Mouse (Mus musculus) limb, embryonic 12.5 days (tissue): ENCODE data around the gene Mast4. TPM values are rescaled to one million over a fixed set of nuclear protein-coding genes. Genes with fewer than 3 reads are reported as not detected.

Experiments used
- ATAC-seq: fragments of 200-750 bp; cut with Nextera tagmentation; 2 replicates; pipeline ENCODE4 v1.8.0; 2017; ENCODE audit warnings: low read depth, moderate TSS enrichment; ENCODE audit not compliant: insufficient number of reproducible peaks, insufficient read depth, low FRiP score, low TSS enrichment
- H3K27ac ChIP-seq: fragments of 300-500 bp; sonication (generic); 2 replicates; pipeline ENCODE4 v1.5.1; 2016; ENCODE audit warnings: mild to moderate bottlenecking, moderate library complexity
- H3K27me3 ChIP-seq: fragments of 300-500 bp; sonication (generic); 2 replicates; pipeline ENCODE4 v1.6.1; 2016; ENCODE audit warnings: mild to moderate bottlenecking, moderate library complexity
- H3K36me3 ChIP-seq: fragments of 300-500 bp; sonication (generic); 2 replicates; pipeline ENCODE4 v1.6.1; 2016; ENCODE audit warnings: mild to moderate bottlenecking, moderate library complexity
- H3K4me1 ChIP-seq: fragments of 300-500 bp; sonication (generic); replicated peaks from 2 replicates; pipeline ENCODE4 v1.6.1; 2016
- H3K4me2 ChIP-seq: fragments of 300-500 bp; sonication (generic); 2 replicates; pipeline ENCODE4 v1.6.1; 2016; ENCODE audit warnings: mild to moderate bottlenecking, moderate library complexity
- H3K4me3 ChIP-seq: fragments of 300-500 bp; sonication (generic); replicated peaks from 2 replicates; pipeline ENCODE4 v1.5.1; 2016; ENCODE audit warnings: mild to moderate bottlenecking
- H3K9ac ChIP-seq: fragments of 300-500 bp; sonication (generic); replicated peaks from 2 replicates; pipeline ENCODE4 v1.6.1; 2016; ENCODE audit warnings: mild to moderate bottlenecking, moderate library complexity
- H3K9me3 ChIP-seq: fragments of 300-500 bp; sonication (generic); 2 replicates; pipeline ENCODE4 v1.6.1; 2016; ENCODE audit warnings: mild to moderate bottlenecking, moderate library complexity
- WGBS: fragments of 180-500 bp; shearing (Covaris S2); methylation state at CpG from one replicate; pipeline ENCODE4 v1.1.7; 2016; 5-methylcytosine and 5-hydroxymethylcytosine counted together
- polyA plus RNA-seq: library from polyadenylated mRNA; unstranded; fragments of >200 nt; fragmentation: Nextera tagmentation; extraction: Ambion mirVana; gene quantifications from 2 replicates; pipeline ENCODE4 v1.2.1, GENCODE M21; 2016

Gene Mast4
- polyA plus RNA-seq, 1 experiment from 2014 or later = 26.0 TPM

DNA sequence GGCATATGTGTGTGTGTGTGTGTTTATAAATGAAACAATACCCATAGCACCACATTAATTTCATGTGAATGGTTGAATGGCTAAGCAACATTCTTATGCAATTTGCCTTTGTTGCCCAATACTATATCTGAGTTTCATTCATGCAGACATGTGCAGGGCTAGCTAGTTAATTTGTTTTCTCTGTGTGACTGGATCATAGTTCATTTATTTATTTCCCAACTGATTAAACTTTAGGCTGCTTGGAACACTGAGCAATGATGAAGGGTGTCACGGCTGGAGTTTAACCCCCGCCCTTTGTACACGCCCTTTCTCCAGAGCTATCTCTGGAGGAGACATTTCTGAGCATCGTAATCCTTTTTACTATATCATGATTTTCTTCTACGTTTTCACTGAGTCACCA, 481.4 kb downstream of the Mast4 start:
- Histone ChIP-seq H3K27ac (no peak overlapping the region), H3K9ac (no peak overlapping the region), H3K36me3 (0 out of 2 replicates have a peak, but pooled peaks cover 3% of the 10 kb centered on the region), H3K4me2 (no peak overlapping the region), H3K27me3 (no peaks in the 10 kb centered on the region), H3K4me3 (no peak overlapping the region), H3K4me1 (0 out of 2 replicates have a peak, but pooled peaks cover 3% of the 10 kb centered on the region), H3K9me3 (no peaks in the 10 kb centered on the region)
- WGBS = 90% methylated on average over 5 of the region's 5 CpGs
- no peak for ATAC-seq

- Histone ChIP-seq H3K36me3 (0 out of 2 replicates have a peak, but pooled peaks cover 3% of the 10 kb centered on the region), H3K4me2 (no peak overlapping the region), H3K27me3 (no peaks in the 10 kb centered on the region), H3K4me1 (no peaks in the 10 kb centered on the region), H3K27ac (no peak overlapping the region), H3K9ac (no peak overlapping the region), H3K9me3 (no peaks in the 10 kb centered on the region), H3K4me3 (no peak overlapping the region)
- no peak for ATAC-seq
- WGBS = 31% methylated on average over 1 of the region's 1 CpGs
Measured at GRCm38 (mm10) chr13:102851253-102851652, 483.0 kb downstream of the Mast4 start.

DNA sequence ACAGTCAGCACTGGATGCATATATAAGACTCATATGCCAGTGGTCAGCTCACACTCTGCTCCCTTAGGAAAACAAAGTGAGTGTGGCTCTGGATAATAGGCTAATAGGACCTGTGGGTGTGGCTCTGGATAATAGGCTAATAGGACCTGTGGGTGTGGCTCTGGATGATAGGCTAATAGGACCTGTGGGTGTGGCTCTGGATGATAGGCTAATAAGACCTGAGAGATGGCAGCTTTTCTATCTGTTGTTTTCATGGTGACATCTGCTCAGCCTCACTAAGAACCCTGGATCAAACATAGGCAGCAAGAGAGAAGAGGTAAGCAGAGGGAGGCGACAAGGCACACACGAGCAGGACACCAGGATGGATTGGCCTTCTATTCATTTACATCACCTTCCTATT, 483.7 kb downstream of the Mast4 start:
- H3K4me2 ChIP-seq = no peak overlapping the region
- no peak overlapping the region for H3K4me3 ChIP-seq
- no peak overlapping the region for H3K27ac ChIP-seq
- no peaks in the 10 kb centered on the region for H3K27me3 ChIP-seq
- WGBS = 78% methylated on average over 2 of the region's 2 CpGs
- H3K9ac ChIP-seq = no peak overlapping the region
- no peaks in the 10 kb centered on the region for H3K4me1 ChIP-seq
- ATAC-seq = no peak
- H3K9me3 ChIP-seq = no peaks in the 10 kb centered on the region
- 0 out of 2 replicates have a peak, but pooled peaks cover 3% of the 10 kb centered on the region for H3K36me3 ChIP-seq

GRCm38 (mm10) chr13:102849068-102849467, 485.2 kb downstream of the Mast4 start:
- H3K9ac ChIP-seq = no peak overlapping the region
- H3K36me3 ChIP-seq = 0 out of 2 replicates have a peak, but pooled peaks cover 3% of the 10 kb centered on the region
- no peak for ATAC-seq
- no peak overlapping the region for H3K4me3 ChIP-seq
- H3K27ac ChIP-seq = no peak overlapping the region
- H3K4me1 ChIP-seq = no peaks in the 10 kb centered on the region
- no peaks in the 10 kb centered on the region for H3K9me3 ChIP-seq
- no peaks in the 10 kb centered on the region for H3K27me3 ChIP-seq
- H3K4me2 ChIP-seq = no peak overlapping the region
- 62% methylated on average over 3 of the region's 3 CpGs for whole genome bisulfite sequencing

DNA sequence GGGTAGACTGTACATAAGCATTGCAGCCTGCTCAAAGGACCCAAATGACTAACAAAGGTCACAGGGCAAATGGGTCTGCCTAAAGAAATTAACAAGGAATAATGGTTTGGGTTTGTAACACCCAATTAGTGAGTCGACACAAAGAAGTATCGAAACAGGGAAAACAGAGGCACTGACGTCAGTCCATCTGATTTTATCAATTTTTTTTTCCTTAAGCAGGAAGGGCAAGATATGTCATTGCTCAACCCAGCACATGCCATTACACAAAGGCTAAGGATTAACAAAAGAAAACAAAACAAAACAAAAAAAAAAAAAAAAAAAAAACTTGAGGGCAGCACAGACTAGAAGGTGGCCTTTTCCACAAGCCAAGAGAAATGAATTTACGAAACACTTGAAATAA, 487.8 kb downstream of the Mast4 start:
- H3K36me3 ChIP-seq = no peaks in the 10 kb centered on the region
- H3K9me3 ChIP-seq = no peaks in the 10 kb centered on the region
- H3K4me2 ChIP-seq = no peak overlapping the region
- H3K9ac ChIP-seq = no peak overlapping the region
- H3K27me3 ChIP-seq = no peaks in the 10 kb centered on the region
- 67% methylated on average over 4 of the region's 4 CpGs for WGBS
- ATAC-seq = no peak
- H3K4me3 ChIP-seq = no peak overlapping the region
- no peak overlapping the region for H3K27ac ChIP-seq
- H3K4me1 ChIP-seq = peaks cover 9% of the 10 kb centered on the region; the same call in 1 of the 2 replicates

- Histone ChIP-seq H3K4me1 (peaks cover 9% of the 10 kb centered on the region; the same call in 1 of the 2 replicates), H3K4me2 (no peak overlapping the region), H3K9me3 (no peaks in the 10 kb centered on the region), H3K27me3 (no peaks in the 10 kb centered on the region), H3K27ac (no peak overlapping the region), H3K4me3 (no peak overlapping the region), H3K9ac (no peak overlapping the region), H3K36me3 (no peaks in the 10 kb centered on the region)
- 79% methylated on average over 2 of the region's 2 CpGs for WGBS
- no peak for ATAC-seq
Measured at GRCm38 (mm10) chr13:102842715-102843114, 491.6 kb downstream of the Mast4 start.

- Histone ChIP-seq H3K4me3 (no peak overlapping the region), H3K27ac (no peak overlapping the region), H3K9me3 (no peaks in the 10 kb centered on the region), H3K36me3 (no peaks in the 10 kb centered on the region), H3K27me3 (no peaks in the 10 kb centered on the region), H3K4me2 (no peak overlapping the region), H3K4me1 (peaks cover 9% of the 10 kb centered on the region; the same call in 1 of the 2 replicates), H3K9ac (no peak overlapping the region)
- 44% methylated on average over 8 of the region's 8 CpGs for WGBS
- ATAC-seq = no peak
Measured at GRCm38 (mm10) chr13:102842237-102842636, 492.1 kb downstream of the Mast4 start.

GRCm38 (mm10) chr13:102839741-102840482, 494.4 kb downstream of the Mast4 start:
- WGBS = 51% methylated on average over 7 of the region's 7 CpGs
- no peak for ATAC-seq

DNA sequence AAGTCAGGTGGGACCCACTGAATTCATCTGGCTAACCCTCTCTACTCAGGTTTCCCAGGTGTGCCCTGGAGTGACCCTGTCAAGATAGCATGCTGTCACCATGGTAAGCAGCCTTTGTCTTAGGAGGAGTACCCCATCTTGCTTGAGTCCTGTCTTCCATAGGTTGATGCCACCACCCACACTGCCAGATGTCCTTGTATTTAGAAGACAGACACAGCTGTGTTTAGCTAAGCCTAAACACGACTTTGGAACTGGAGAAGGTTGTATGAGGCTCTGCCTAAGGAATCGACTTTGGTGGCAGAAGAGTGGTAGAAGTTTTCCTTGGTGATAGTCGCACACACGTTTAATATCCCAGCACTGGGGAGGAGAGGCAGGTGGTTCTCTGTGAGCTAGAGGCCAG, 496.9 kb downstream of the Mast4 start:
- H3K4me2 ChIP-seq = no peak overlapping the region
- no peaks in the 10 kb centered on the region for H3K36me3 ChIP-seq
- no peak for ATAC-seq
- H3K4me3 ChIP-seq = no peak overlapping the region
- H3K27ac ChIP-seq = no peak overlapping the region
- H3K27me3 ChIP-seq = no peaks in the 10 kb centered on the region
- H3K9ac ChIP-seq = no peak overlapping the region
- H3K9me3 ChIP-seq = no peaks in the 10 kb centered on the region
- WGBS = 74% methylated on average over 4 of the region's 4 CpGs
- peaks cover 8% of the 10 kb centered on the region for H3K4me1 ChIP-seq

More at GRCm38 (mm10) chr13:102839741-102840482, 494.4 kb downstream of the Mast4 start:
- Histone ChIP-seq H3K4me1 (peaks cover 13% of the 10 kb centered on the region), H3K27ac (no peak overlapping the region), H3K27me3 (no peaks in the 10 kb centered on the region), H3K36me3 (no peaks in the 10 kb centered on the region), H3K4me2 (no peak overlapping the region), H3K9me3 (no peaks in the 10 kb centered on the region), H3K4me3 (no peak overlapping the region), H3K9ac (no peak overlapping the region)

GRCm38 (mm10) chr13:102835336-102835735, 499.0 kb downstream of the Mast4 start:
- no peak overlapping the region for H3K27ac ChIP-seq
- WGBS = 39% methylated on average over 8 of the region's 8 CpGs
- ATAC-seq = no peak
- no peaks in the 10 kb centered on the region for H3K27me3 ChIP-seq
- no peak overlapping the region for H3K9ac ChIP-seq
- H3K4me3 ChIP-seq = no peak overlapping the region
- no peaks in the 10 kb centered on the region for H3K36me3 ChIP-seq
- no peak overlapping the region for H3K4me2 ChIP-seq
- H3K9me3 ChIP-seq = no peaks in the 10 kb centered on the region
- peaks cover 4% of the 10 kb centered on the region for H3K4me1 ChIP-seq

DNA sequence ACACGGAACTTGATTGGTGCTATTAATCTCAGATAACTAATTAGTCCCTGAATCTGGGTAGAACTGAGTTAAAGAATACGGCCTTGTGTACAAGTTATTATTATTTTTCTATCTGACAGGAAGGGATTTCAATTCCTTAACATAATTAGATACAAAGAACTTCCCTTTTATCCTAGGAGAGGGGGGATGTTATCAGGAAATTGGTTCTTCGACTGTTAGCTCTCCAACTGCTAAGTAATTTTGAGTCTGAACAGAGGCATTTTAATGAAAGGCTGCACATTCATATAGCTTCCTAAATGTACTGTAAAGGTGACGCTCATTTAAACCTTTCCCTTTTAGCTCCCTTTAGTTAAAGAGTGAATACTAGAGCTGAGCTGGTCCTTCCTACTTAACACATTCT, 516.0 kb downstream of the Mast4 start:
- Histone ChIP-seq H3K9ac (no peak overlapping the region), H3K4me1 (0 out of 2 replicates have a peak, but pooled peaks cover 4% of the 10 kb centered on the region), H3K27ac (no peak overlapping the region), H3K9me3 (no peaks in the 10 kb centered on the region), H3K4me2 (no peak overlapping the region), H3K27me3 (0 out of 2 replicates have a peak, but pooled peaks cover 3% of the 10 kb centered on the region), H3K36me3 (no peaks in the 10 kb centered on the region), H3K4me3 (no peak overlapping the region)
- no peak for ATAC-seq
- WGBS = 64% methylated on average over 4 of the region's 4 CpGs

GRCm38 (mm10) chr13:102816689-102817088, 517.6 kb downstream of the Mast4 start:
- no peak overlapping the region for H3K4me3 ChIP-seq
- H3K9me3 ChIP-seq = no peaks in the 10 kb centered on the region
- H3K36me3 ChIP-seq = no peaks in the 10 kb centered on the region
- no peak for ATAC-seq
- no peak overlapping the region for H3K9ac ChIP-seq
- WGBS = 93% methylated on average over 7 of the region's 7 CpGs
- no peak overlapping the region for H3K4me2 ChIP-seq
- H3K4me1 ChIP-seq = peaks cover 10% of the 10 kb centered on the region
- H3K27me3 ChIP-seq = peaks cover 6% of the 10 kb centered on the region; the same call in 1 of the 2 replicates
- H3K27ac ChIP-seq = no peak overlapping the region
